Mouse (Mus musculus) kidney, embryonic 15.5 days (tissue): ENCODE results near the gene Pnpla3. TPM values are rescaled to one million over a fixed set of nuclear protein-coding genes. Genes with fewer than 3 reads are reported as not detected.

Experiments used
- ATAC-seq: fragments of 200-750 bp; cut with Nextera tagmentation; replicated peaks from 2 replicates; pipeline ENCODE4 v1.8.0; 2017; ENCODE audit warnings: moderate TSS enrichment; ENCODE audit not compliant: low FRiP score
- H3K27ac ChIP-seq: fragments of 300-500 bp; sonication (generic); 2 replicates; pipeline ENCODE4 v1.5.1; 2015; ENCODE audit warnings: mild to moderate bottlenecking, inconsistent platforms
- H3K27me3 ChIP-seq: fragments of 300-500 bp; sonication (generic); 2 replicates; pipeline ENCODE4 v1.6.1; 2015; ENCODE audit warnings: inconsistent platforms
- H3K36me3 ChIP-seq: fragments of 300-500 bp; sonication (generic); 2 replicates; pipeline ENCODE4 v1.6.1; 2015; ENCODE audit warnings: inconsistent platforms
- H3K4me1 ChIP-seq: fragments of 300-500 bp; sonication (generic); 2 replicates; pipeline ENCODE4 v1.6.1; 2015; ENCODE audit warnings: inconsistent platforms
- H3K4me2 ChIP-seq: fragments of 300-500 bp; sonication (generic); 2 replicates; pipeline ENCODE4 v1.6.1; 2015; ENCODE audit warnings: moderate library complexity, mild to moderate bottlenecking, inconsistent platforms
- H3K4me3 ChIP-seq: fragments of 300-500 bp; sonication (generic); replicated peaks from 2 replicates; pipeline ENCODE4 v1.5.1; 2015; ENCODE audit warnings: mild to moderate bottlenecking, inconsistent platforms
- H3K9ac ChIP-seq: fragments of 300-500 bp; sonication (generic); 2 replicates; pipeline ENCODE4 v1.6.1; 2015; ENCODE audit warnings: mild to moderate bottlenecking, inconsistent platforms
- H3K9me3 ChIP-seq: fragments of 300-500 bp; sonication (generic); replicated peaks from 2 replicates; pipeline ENCODE4 v1.6.1; 2016; ENCODE audit warnings: inconsistent platforms
- WGBS: fragments of 180-500 bp; shearing (Covaris S2); methylation state at CpG from one replicate; pipeline ENCODE4 v1.1.7; 2015; ENCODE audit warnings: mixed read lengths; 5-methylcytosine and 5-hydroxymethylcytosine counted together
- polyA plus RNA-seq: library from polyadenylated mRNA; unstranded; fragments of >200 nt; fragmentation: Nextera tagmentation; extraction: Ambion mirVana; gene quantifications from 2 replicates; pipeline ENCODE4 v1.2.1, GENCODE M21; 2015

Pnpla3 gene
- polyA plus RNA-seq, 1 experiment from 2014 or later = 1.1 TPM

DNA sequence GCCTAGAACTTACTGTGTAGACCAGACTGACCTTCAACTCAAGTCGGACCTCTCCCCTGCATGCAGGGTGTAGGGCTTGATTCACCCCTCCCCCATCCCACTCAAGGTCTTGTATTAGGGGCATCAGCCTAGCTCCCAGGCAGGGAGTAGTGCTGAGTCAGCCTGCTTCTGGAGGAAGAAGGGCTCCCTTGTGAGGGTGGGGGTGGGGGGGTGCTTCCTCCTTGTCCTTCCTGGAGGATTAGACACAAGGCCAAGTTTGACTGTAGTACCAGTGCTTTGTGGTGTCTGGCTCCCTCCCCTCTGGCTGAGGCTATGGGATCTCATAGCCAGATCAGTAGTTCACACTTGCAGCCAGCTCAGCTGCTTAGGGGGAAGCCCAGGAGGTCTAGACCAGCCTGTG, 16.3 kb downstream of the Pnpla3 start:
- peak; percentile 56; the same call in 1 of the 2 replicates for ATAC-seq
- Histone ChIP-seq H3K36me3 (no peaks in the 10 kb centered on the region), H3K4me3 (no peak overlapping the region), H3K27me3 (0 out of 2 replicates have a peak, but pooled peaks cover 3% of the 10 kb centered on the region), H3K9ac (no peak overlapping the region), H3K27ac (no peak overlapping the region), H3K9me3 (no peaks in the 10 kb centered on the region), H3K4me2 (no peak overlapping the region), H3K4me1 (peaks cover 6% of the 10 kb centered on the region; the same call in 1 of the 2 replicates)
- WGBS = 42% methylated on average over 1 of the region's 1 CpGs

DNA sequence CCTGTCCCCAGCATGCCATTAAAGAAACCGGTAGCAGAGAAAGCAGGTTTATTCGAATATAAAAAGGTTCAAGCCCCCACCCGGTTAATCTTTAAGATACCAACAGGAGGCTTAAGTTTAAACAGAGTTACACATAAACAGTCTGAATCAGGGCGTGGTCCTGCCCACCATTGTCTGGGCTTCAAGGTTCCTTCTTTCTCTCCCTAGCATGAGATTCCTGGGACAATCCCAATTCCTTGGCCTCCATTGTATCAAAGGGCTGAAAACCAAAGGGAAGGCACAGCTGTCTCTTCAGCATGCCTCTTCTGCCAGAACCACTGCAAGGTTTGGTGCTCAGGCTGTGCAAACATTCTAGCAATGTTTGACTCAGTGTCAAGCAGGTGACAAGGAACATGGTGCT, 18.6 kb downstream of the Pnpla3 start:
- no peak overlapping the region for H3K9ac ChIP-seq
- H3K27me3 ChIP-seq = 0 out of 2 replicates have a peak, but pooled peaks cover 3% of the 10 kb centered on the region
- WGBS = 68% methylated on average over 4 of the region's 4 CpGs
- no peaks in the 10 kb centered on the region for H3K36me3 ChIP-seq
- no peak overlapping the region for H3K27ac ChIP-seq
- H3K4me3 ChIP-seq = no peak overlapping the region
- no peak overlapping the region for H3K4me2 ChIP-seq
- peaks cover 13% of the 10 kb centered on the region for H3K4me1 ChIP-seq
- ATAC-seq = no peak
- H3K9me3 ChIP-seq = no peaks in the 10 kb centered on the region

DNA sequence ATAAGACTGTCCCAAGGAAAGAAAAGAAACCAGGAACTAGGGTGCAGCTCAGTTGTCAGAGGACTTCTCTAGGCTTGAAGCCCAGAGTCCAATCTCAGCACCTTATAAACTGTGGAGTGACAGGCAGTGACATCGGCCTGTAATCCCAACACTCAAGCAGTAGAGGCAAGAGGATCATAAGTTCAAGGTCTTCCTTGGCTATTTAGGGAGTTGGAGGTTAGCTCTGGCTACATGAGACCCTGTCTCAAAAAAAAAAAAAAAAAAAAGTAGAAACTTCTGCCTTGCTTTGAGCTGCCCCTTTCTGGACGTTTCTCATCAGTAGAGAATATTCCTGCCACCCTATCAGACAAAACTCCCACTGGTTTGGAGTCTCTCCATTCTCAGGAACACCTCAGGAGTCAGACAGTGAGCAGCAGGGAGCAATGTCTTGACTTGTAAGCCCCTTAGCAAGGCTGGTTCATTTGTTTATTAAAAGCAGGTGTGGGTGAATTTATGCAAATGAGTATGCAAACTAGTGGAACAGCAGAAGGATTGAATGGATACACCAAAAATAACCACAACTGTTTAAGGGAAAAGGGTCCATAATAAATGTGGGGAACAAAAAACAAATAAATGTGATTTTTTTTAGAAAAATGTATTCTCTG, 21.4 kb downstream of the Pnpla3 start:
- H3K36me3 ChIP-seq = no peaks in the 10 kb centered on the region
- 54% methylated on average over 2 of the region's 2 CpGs for WGBS
- no peak for ATAC-seq
- H3K4me2 ChIP-seq = no peak overlapping the region
- no peaks in the 10 kb centered on the region for H3K27me3 ChIP-seq
- no peaks in the 10 kb centered on the region for H3K9me3 ChIP-seq
- peaks cover 26% of the 10 kb centered on the region for H3K4me1 ChIP-seq
- no peak overlapping the region for H3K27ac ChIP-seq
- H3K9ac ChIP-seq = no peak overlapping the region
- no peak overlapping the region for H3K4me3 ChIP-seq

DNA sequence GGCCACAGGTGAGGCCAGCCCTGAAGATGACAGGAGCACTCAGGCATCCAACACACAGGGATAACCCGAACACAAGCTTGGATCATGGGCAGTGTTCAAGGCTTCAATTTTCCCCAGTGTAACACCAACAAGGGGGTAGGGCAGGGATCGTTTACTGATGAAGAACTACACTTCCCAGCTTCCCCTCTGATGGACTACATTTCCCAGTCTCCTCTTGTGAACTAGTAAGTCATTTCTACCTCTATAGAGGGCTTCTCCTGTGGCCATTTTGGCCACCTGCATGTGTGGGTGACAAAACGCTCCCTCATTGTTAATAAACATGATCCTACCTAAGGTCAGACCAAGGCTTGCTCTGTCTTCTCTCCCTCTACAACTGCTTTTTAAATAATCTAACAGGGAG, 22.2 kb downstream of the Pnpla3 start:
- ATAC-seq = no peak
- Histone ChIP-seq H3K4me3 (no peak overlapping the region), H3K4me1 (peaks cover 22% of the 10 kb centered on the region), H3K27me3 (no peaks in the 10 kb centered on the region), H3K4me2 (no peak overlapping the region), H3K27ac (no peak overlapping the region), H3K36me3 (no peaks in the 10 kb centered on the region), H3K9ac (no peak overlapping the region), H3K9me3 (no peaks in the 10 kb centered on the region)
- WGBS = 51% methylated on average over 3 of the region's 3 CpGs

DNA sequence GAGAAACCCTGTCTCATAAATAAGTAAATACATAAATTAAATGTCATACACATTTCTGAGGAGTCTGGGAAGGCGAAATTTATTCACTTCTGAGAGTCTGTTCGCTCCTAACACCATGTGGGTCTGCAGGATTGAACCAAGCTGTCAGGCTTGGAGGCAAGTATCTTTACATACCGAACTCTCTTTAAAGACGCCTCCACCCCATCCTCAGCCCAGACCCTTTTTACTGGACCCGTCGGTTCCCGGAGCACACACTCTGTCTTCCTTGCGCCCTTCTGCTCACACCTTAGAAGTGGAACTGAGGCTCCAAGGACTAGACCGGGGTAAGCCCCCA, 24.1 kb downstream of the Pnpla3 start:
- no peaks in the 10 kb centered on the region for H3K27me3 ChIP-seq
- H3K4me2 ChIP-seq = peak overlapping the region; percentile 74
- peak overlapping the region; percentile 95 for H3K27ac ChIP-seq
- 2% methylated on average over 9 of the region's 9 CpGs for WGBS
- no peak for ATAC-seq
- peaks cover 15% of the 10 kb centered on the region for H3K36me3 ChIP-seq
- no peaks in the 10 kb centered on the region for H3K9me3 ChIP-seq
- peak overlapping the region; percentile 84 for H3K9ac ChIP-seq
- H3K4me1 ChIP-seq = peaks cover 22% of the 10 kb centered on the region
- H3K4me3 ChIP-seq = peak overlapping the region; percentile 91

DNA sequence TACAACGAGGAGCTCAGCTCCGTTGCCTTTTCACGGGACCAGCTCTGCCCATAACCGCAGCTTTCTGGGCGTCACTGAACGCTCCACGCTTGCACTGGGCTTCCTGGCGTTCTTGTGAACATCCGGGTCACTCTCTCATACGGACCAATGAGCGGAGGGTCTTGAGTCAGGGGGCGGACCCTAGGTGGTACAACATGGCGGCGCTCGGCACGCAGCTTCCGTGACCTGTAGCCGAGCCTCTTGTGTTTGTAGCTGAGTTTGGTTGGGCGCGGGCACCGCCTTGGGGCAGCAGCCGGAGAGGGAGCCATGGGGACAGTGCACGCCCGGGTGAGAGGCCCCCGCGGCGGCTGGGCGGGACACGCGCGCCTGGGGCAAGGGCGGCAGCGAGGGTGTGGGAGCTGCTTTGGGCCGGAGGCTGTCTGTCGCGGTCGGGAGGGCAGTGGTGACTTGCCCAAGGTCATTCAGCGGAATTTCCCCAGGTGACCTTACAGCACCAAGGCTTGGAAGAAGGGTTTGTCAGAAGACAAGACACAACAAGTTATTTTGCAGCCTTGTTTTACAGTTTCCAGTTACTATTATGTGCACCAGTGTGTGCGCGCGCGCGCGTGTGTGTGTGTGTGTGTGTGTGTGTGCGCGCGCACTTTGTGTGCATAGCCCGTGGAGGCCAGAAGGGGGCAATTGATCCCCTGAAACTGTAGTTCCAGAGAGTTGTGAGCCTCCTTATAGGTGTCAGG, 24.6 kb downstream of the Pnpla3 start, which contains the start of gene Samm50:
Gene Samm50, plus strand, starts transcription at position 184 of the 734 bp plus-strand sequence.
- H3K27me3 ChIP-seq = no peaks in the 10 kb centered on the region
- H3K36me3 ChIP-seq = peaks cover 20% of the 10 kb centered on the region
- H3K4me2 ChIP-seq = peak within 1 kb of the TSS; percentile 74
- H3K9me3 ChIP-seq = no peaks in the 10 kb centered on the region
- peak; percentile 99 for ATAC-seq
- H3K9ac ChIP-seq = peak within 1 kb of the TSS; percentile 84
- WGBS = 6% methylated on average over 48 of the region's 48 CpGs
- H3K4me3 ChIP-seq = peak within 1 kb of the TSS; percentile 91
- H3K27ac ChIP-seq = peak within 1 kb of the TSS; percentile 95
- peaks cover 22% of the 10 kb centered on the region for H3K4me1 ChIP-seq

DNA sequence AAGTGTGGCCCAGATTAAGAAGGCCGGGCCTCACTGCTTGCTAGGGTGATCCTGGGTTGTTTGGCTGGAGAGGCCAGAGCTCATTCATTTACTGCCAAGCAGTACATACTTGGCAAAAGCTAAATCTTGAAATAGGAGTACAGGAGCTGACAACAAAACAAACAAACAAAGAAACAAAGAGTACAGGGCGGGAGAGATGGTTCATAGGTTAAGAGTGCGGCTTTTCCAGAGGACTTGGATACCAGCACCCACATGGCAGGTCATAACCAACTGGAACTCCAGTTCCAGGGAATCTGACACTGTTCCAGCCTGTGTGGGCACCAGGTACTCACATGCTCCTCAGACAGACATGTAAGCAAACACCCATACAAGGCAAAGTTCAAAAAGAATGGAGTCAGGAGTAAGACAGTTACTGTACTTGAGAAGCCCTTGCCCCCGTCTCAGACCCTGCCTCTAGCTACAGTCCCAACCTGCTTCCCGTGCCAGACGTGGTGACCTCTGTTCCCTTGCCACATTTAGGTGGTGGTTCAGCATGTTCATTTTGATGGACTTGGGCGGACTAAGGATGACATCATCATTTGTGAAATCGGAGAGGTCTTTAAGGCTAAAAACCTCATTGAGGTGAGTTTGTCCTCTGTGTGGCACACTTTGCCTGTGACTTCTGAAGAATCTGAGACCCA, 29.0 kb downstream of the Pnpla3 start:
- Histone ChIP-seq H3K4me3 (no peak overlapping the region), H3K4me1 (peaks cover 12% of the 10 kb centered on the region), H3K36me3 (peaks cover 64% of the 10 kb centered on the region), H3K27me3 (no peaks in the 10 kb centered on the region), H3K4me2 (no peak overlapping the region), H3K27ac (no peak overlapping the region), H3K9me3 (no peaks in the 10 kb centered on the region), H3K9ac (no peak overlapping the region)
- WGBS = 87% methylated on average over 8 of the region's 8 CpGs
- ATAC-seq = no peak

DNA sequence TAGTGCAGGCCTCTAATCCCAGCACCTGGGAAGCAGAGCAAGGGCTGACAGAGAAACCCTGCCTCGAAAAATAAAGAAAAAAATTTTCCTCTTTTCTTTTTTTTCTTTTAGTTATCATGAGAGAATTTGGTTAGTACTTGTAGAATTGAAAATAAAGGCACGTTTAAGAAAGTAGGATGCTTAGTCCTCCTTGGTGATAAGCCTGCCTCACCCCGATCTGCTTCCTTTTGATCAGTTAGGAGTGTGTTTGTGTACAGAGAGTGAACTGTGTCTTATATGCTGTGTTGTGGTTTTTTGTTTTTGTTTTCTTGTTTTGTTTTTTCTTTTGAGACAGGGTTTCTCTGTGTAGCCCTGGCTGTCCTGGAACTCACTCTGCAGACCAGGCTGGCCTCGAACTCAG, 39.7 kb downstream of the Pnpla3 start:
- H3K27me3 ChIP-seq = no peaks in the 10 kb centered on the region
- no peaks in the 10 kb centered on the region for H3K9me3 ChIP-seq
- ATAC-seq = no peak

DNA sequence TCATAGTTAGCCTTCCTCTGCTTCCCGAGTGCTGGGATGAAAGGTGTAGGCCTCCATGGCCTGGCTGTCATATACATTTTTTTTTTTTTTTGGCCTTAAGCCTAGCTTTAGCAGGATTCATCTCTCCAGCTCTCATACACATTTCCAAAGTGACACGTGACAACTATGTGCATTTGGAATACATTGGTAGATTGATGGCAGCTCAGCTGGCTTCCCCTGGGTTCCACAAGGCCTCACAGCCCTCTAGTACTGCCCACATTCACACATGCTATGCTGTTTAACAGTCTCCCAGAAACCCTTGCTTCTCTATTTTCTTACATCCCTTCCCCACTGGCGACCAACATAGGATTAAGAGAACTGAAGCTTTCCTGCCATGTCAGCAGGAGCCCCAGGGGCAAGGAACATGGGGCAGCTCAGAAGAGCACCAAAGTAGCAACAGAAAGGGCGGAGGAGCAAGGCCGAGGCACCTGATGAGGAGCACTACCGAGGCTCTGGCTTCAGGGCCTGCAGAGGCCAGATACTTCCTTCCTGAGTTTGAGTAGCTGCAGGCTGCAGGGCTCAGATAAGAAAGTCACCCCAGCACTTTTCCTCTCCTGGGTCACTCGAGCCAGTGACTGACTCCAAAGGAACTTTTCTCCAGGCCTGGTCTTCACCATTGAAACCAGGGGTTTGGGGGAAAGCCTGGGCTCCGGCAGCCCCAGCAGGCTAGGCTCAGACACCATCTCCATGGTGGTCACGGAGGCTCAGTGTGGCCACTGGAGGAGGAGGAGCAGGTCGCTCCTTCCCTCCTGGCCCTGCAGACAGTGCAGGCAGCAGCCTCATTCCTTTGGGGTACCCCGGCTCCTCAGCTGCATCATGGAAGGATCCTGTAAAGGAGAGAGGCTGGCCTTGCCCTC, 42.1 kb downstream of the Pnpla3 start:
- peaks cover 23% of the 10 kb centered on the region for H3K4me1 ChIP-seq
- H3K9me3 ChIP-seq = no peaks in the 10 kb centered on the region
- H3K36me3 ChIP-seq = peaks cover 80% of the 10 kb centered on the region
- no peak; the same call in 1 of the 2 replicates for ATAC-seq
- H3K27me3 ChIP-seq = no peaks in the 10 kb centered on the region
- H3K4me3 ChIP-seq = no peak overlapping the region
- peak overlapping the region; percentile 59; the same call in 1 of the 2 replicates for H3K27ac ChIP-seq
- H3K4me2 ChIP-seq = no peak overlapping the region
- WGBS = 78% methylated on average over 11 of the region's 11 CpGs
- no peak overlapping the region for H3K9ac ChIP-seq

More for the DNA sequence above, 39.7 kb downstream of the Pnpla3 start:
- 96% methylated on average over 4 of the region's 4 CpGs for WGBS
- H3K36me3 ChIP-seq = peaks cover 95% of the 10 kb centered on the region
- H3K4me2 ChIP-seq = no peak overlapping the region
- no peak overlapping the region for H3K4me3 ChIP-seq
- no peak overlapping the region for H3K9ac ChIP-seq
- H3K4me1 ChIP-seq = 0 out of 2 replicates have a peak, but pooled peaks cover 3% of the 10 kb centered on the region
- H3K27ac ChIP-seq = no peak overlapping the region

DNA sequence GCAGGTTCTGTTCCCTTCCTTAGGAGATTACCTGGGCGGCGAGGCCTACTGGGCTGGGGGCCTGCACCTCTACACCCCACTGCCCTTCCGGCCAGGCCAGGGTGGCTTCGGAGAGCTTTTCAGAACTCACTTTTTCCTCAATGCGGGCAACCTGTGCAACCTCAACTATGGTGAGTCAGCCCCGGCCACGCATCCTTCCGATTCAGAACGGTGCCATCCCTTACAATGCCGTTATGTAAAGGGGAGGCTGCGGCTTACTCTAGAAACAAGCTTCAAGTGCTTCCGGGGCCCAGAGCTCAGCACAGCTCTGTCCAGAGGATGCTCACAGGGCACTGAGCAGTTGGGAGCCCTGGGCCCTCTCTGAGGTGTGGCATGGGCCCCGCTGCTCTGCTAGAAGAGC, 42.8 kb downstream of the Pnpla3 start:
- no peaks in the 10 kb centered on the region for H3K9me3 ChIP-seq
- peaks cover 30% of the 10 kb centered on the region for H3K4me1 ChIP-seq
- no peak for ATAC-seq
- H3K4me2 ChIP-seq = no peak overlapping the region
- no peaks in the 10 kb centered on the region for H3K27me3 ChIP-seq
- H3K4me3 ChIP-seq = no peak overlapping the region
- peaks cover 80% of the 10 kb centered on the region for H3K36me3 ChIP-seq
- 95% methylated on average over 13 of the region's 13 CpGs for WGBS
- 0 out of 2 replicates have a peak overlapping the region, but pooled peaks have one; percentile 59 for H3K27ac ChIP-seq
- no peak overlapping the region for H3K9ac ChIP-seq

DNA sequence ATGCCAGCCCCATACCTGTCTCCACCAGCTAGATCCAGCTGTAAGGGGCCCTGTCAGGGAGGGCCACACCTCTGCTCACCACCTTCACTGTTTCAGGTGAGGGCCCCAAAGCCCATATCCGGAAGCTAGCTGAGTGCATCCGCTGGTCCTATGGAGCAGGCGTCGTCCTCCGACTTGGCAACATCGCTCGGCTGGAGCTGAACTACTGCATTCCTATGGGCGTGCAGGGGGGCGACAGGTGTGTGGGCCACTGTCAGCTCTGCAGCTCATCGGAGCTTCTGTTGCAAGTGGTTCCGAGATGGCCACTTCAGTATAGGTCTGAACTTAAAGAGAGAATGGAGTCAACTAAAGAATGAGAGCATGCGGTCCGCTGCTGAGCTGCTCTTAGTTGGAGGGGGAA, 43.3 kb downstream of the Pnpla3 start:
- Histone ChIP-seq H3K4me2 (no peak overlapping the region), H3K27me3 (no peaks in the 10 kb centered on the region), H3K4me3 (no peak overlapping the region), H3K27ac (no peak overlapping the region), H3K4me1 (peaks cover 35% of the 10 kb centered on the region), H3K9me3 (no peaks in the 10 kb centered on the region), H3K36me3 (peaks cover 75% of the 10 kb centered on the region), H3K9ac (no peak overlapping the region)
- ATAC-seq = no peak
- WGBS = 93% methylated on average over 13 of the region's 13 CpGs
